Mouse (Mus musculus) c-Kit-negative CD71-positive TER-119-positive erythroid progenitor cells, embryonic 14.5 days (primary cell): ENCODE measurements around the gene Adamts16.
"Not testable (repeated sequence)": the region's sequence is repeated elsewhere in the genome, so short reads cannot be mapped to it uniquely, and the experiment has no call there.

Experiments used
- DNase-seq: peaks from one replicate; pipeline ENCODE4 v3.0.0-alpha.2; 2013; ENCODE audit warnings: low read depth, low spot score

Adamts16 gene

DNA sequence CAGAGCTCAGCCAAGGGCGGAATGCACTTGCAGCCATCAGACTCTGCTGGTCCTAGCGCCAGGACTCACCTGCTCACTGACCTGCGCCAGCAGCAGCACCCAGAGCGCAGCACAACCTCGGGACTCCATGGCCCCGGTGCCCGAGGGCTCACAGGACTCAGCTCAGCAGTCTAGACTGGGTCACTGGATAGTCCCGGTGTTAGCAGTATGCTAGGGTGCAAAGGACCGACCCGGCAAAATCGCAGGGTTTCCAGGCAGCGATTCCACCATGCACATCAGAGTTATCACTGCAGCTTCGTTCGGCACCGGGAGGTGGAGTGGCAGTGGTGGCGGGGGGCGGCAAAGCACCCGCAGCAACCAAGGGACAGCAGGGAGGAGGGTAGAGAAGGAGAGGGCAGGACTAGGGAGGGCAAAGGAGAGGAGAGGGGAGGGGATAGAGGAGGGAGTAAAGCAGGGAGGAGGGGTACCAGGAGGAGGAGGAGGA lies at the start of gene Adamts16:
Gene Adamts16 (minus strand): TSS at position 391 of the 484 bp plus-strand sequence.
- DNase-seq = no peak

GRCm38 (mm10) chr13:70887136-70887535 lies 45.5 kb upstream of the Adamts16 start:
- no peak for DNase-seq

GRCm38 (mm10) chr13:70885006-70885405 lies 43.4 kb upstream of the Adamts16 start:
- no peak for DNase-seq

- no peak for DNase-seq
Observed at GRCm38 (mm10) chr13:70883891-70884890, 42.6 kb upstream of the Adamts16 start.

DNA sequence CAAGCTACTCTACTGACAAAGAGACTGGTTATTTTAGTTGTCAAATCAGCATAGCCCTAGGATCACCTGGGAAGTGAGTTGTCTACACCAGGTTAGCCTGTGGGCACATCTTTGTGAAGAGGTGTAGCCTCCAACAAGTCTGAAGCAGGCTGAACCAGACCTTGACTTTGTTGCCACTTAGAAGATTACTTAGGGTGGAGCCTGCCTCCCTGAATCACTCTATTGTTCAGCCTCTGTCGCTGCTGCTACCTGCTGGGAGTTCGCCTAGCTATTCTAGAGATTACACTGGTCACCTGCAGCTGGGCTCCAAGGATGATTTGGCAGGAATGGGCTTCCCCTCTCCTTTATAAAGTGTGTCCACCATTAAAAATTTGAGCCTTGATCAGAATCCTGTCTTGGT lies 38.4 kb upstream of the Adamts16 start:
- not testable (repeated sequence) for DNase-seq

DNA sequence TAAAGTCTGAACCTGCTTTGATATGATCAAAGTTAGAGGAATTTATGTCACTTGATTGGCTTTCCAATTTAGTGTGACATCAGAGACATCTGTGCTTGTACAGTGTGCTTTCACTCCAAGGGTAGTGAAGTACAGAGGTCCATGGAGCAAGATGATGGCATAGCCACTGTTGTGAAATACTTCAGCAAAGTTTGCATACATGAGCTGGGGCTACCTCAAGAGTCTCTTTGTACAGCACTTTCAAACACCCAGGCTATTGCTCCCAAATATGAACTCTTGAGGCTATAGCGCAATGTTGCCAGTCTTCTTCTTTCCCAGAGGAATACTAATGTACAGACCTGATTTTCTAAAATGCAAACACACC lies 35.9 kb upstream of the Adamts16 start:
- DNase-seq = no peak

GRCm38 (mm10) chr13:70876648-70877549 lies 35.3 kb upstream of the Adamts16 start:
- no peak for DNase-seq

DNA sequence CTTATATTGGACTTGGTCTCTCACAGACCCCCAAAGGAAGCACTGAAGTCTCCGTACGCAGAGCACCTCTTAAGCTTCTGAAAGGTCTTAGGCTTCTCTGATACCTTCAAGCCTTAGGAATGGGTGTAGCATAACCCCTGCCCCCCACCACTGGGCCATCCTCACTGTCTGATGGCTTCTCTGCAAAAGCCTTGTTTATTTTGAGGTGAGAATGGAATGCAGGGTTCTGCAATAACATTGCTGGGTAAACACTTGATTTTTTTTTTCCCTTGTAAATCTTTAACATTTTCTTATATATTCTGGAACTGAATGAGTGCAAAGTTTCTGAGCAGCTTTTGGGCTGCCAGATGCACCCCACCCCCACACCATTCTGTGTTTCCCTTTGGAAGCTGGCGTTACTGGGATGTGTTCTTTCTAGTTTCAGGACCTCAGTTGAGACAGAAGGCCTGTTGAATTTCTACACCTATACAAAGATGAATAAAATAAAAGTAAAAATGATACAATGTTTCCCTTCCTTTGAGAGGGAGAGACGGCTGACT lies 33.9 kb upstream of the Adamts16 start:
- DNase-seq = no peak

DNA sequence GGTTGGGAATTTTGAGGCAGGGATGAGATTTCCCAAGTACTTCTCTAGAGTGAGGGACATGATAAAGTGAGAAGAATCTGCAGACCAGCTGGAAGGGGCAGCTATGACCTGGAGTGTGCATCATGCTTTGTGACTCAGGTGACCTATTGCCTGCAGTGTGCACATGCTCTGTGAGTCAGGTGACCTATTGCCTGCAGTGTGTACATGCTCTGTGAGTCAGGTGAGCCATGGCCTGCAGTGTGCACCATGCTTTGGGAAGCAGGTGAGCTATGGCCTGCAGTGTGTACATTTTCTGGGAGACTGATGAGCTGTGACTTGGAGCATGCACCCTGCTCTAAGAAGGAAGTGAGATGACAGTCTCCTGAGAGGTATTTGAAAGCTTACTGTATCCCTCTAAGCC lies 33.1 kb upstream of the Adamts16 start:
- no peak for DNase-seq

DNA sequence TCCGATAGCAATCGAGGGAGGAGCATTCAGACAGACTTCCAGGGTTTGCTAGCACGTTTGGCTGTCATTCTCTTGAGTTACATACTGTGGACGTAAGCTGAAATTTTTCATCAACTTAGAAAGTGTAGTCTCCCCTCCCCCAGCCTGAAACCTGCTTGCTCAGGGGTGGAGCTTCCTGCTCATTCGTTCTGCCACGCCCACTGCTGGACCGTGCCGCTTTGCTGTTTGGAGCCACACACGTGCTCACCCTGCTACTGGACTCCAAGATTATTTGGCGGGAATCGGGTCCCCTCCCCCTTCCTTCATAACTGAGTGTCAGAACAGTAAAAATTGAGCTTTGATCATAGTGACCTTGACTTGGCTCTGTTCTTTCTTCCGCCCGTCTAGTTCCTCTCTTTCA lies 32.2 kb upstream of the Adamts16 start:
- not testable (repeated sequence) for DNase-seq

GRCm38 (mm10) chr13:70871049-70871448 lies 29.4 kb upstream of the Adamts16 start:
- no peak for DNase-seq

- DNase-seq = no peak
Observed at GRCm38 (mm10) chr13:70866971-70867625, 25.5 kb upstream of the Adamts16 start.

GRCm38 (mm10) chr13:70865867-70866266 lies 24.3 kb upstream of the Adamts16 start:
- no peak for DNase-seq

DNA sequence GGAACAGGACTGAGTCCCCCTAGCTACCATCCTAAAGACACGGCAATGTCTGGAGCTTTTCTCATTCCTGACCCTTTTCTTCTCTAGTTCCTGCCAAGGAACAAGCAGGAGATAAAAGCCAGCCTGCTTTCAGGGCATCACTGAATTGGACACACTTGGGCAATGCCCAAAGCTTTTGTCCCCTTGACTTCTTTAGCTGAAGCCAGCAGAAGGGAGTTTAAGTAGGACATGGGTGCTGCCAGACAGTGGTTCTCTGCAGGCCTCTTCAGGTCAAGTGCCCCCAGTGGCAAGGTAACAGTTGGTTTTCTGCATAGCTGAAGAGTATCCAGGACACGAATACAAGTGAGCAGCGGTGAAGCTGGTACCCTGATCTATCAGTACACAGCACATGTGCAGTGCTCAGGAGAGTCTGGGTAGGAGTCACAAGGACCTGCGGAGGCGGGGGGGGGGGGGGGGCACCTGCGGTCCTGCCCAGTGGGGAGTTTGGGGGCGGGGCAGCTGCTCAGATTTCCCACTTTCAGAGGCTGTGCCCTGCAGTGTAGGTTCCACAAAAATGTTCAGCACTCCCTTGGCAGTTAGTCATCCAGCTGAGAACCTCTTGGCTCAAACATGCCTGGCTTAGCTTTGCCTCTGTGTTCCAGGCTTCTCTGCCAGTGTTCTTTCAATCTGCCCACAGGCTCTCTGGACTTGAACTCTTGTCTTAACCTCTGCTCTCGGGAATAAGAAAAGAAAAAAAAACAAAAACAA lies 20.7 kb upstream of the Adamts16 start:
- no peak for DNase-seq

GRCm38 (mm10) chr13:70853601-70854000 lies 12.0 kb upstream of the Adamts16 start:
- no peak for DNase-seq

- no peak for DNase-seq
Observed at GRCm38 (mm10) chr13:70846933-70847332, 5.3 kb upstream of the Adamts16 start.

DNA sequence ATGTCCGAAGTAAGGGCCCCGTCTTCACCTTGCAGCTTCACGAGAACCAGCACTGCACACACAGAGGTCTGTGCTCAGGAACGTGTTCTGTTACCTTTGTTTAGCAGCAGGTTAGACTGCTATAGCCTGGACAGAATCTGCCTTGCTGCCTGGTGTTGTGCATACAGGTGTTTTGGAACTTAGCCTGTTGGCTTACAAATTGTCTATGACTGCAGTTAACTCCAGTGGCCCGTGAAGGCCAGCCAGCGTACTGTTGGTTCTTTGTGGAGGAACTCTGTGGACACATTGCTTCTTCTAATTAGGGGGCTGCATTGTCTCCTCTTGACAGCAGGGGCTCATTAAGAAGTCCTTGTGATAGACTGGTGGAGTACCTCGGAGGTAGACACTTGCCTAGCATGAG lies 3.9 kb upstream of the Adamts16 start:
- no peak for DNase-seq

DNA sequence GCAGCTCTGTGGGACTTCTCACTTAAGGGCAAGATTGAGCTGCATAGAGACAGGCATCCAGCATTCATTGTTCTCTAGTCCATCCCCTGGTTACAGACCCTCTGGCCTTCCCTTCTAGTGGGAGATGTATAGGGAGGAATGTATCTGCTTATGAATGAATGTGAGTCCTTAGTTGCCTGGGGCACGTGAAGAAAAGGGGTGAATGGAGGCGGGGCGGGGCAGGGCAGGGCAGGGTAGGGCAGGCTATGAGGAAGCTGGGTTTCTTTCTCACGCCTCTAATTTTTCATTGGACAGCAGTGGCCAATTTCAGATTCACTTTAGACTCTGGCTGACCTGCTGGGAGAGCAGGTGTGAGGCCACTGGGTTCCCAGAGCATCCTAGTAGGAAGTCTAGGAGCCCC lies 515 bp upstream of the Adamts16 start:
- no peak for DNase-seq

GRCm38 (mm10) chr13:70840161-70840560 lies 1.4 kb downstream of the Adamts16 start:
- no peak for DNase-seq

- no peak for DNase-seq
Observed at GRCm38 (mm10) chr13:70837571-70837970, 4.0 kb downstream of the Adamts16 start.

GRCm38 (mm10) chr13:70836246-70836645 lies 5.4 kb downstream of the Adamts16 start:
- no peak for DNase-seq
